ENCODE assay signal across 19 mouse cellular contexts in the genomic region with DNA sequence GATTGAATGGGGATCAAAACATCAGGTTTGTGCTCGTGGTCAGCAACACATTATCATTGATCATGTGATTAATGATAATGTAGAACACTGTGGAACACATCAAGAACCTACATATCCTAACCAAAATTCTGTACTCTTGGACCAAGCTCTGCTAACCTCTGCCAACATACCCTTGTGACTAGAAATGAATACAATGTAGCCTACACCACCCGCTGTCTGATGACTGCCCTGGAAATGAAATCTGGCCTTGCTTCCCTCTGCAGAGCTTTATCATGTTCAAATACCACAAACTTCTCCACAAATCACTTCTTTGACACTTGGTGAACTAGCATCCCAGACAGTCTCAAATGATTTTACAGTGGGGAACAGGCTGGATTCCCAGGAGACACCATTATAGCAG.
"Had no signal": no experiment of that assay in that cellular context is flagged by ENCODE, and none has a peak within 500 bp of the region (broad histone marks: within the 10 kb centered on the region; RNA-seq: fewer than 3 reads in every experiment).

No protein-coding gene starts in this region.

- H3K27me3 ChIP-seq: heart, embryonic 13.5 days; heart, embryonic 15.5 days; hindbrain, embryonic 13.5 days; hindbrain, embryonic 15.5 days; kidney, embryonic 15.5 days; limb, embryonic 13.5 days; limb, embryonic 15.5 days; liver, embryonic 12.5 days had no signal

- DNase-seq: gastrocnemius, postnatal 14 days; gastrocnemius, postnatal 36 days; heart, adult 11 months; heart, adult 2 months; heart, postnatal 14 days; kidney, adult 11 months; kidney, adult 9 months; kidney, postnatal 14 days had no signal

- H3K4me1 ChIP-seq: hindbrain, embryonic 13.5 days; kidney, embryonic 15.5 days; limb, embryonic 13.5 days; limb, embryonic 15.5 days; liver, embryonic 12.5 days had no signal

- H3K9me3 ChIP-seq: heart, embryonic 13.5 days; heart, embryonic 15.5 days; hindbrain, embryonic 13.5 days; hindbrain, embryonic 15.5 days; kidney, embryonic 15.5 days; limb, embryonic 13.5 days; limb, embryonic 15.5 days; liver, embryonic 12.5 days had no signal

- H3K27ac ChIP-seq: heart, adult 2 months; heart, embryonic 13.5 days; heart, embryonic 15.5 days; hindbrain, embryonic 13.5 days; hindbrain, embryonic 15.5 days; hindbrain, postnatal 0 days; kidney, embryonic 15.5 days; kidney, postnatal 0 days; limb, embryonic 13.5 days; limb, embryonic 15.5 days; liver, embryonic 12.5 days; liver, embryonic 14.5 days had no signal

- H3K4me3 ChIP-seq: heart, adult 2 months; heart, embryonic 13.5 days; heart, embryonic 15.5 days; hindbrain, embryonic 13.5 days; hindbrain, embryonic 15.5 days; kidney, embryonic 15.5 days; limb, embryonic 13.5 days; limb, embryonic 15.5 days; liver, embryonic 12.5 days had no signal

- H3K36me3 ChIP-seq: heart, embryonic 13.5 days; heart, embryonic 15.5 days; hindbrain, embryonic 13.5 days; hindbrain, embryonic 15.5 days; kidney, embryonic 15.5 days; limb, embryonic 13.5 days; limb, embryonic 15.5 days; liver, embryonic 12.5 days had no signal
